Mouse (Mus musculus) limb, embryonic 14.5 days (tissue): ENCODE results near the gene Pim1. TPM values are rescaled to one million over a fixed set of nuclear protein-coding genes. Genes with fewer than 3 reads are reported as not detected.

Experiments used
- ATAC-seq: fragments of 200-750 bp; cut with Nextera tagmentation; 2 replicates; pipeline ENCODE4 v1.8.0; 2017; ENCODE audit warnings: low read depth, moderate number of reproducible peaks, moderate TSS enrichment; ENCODE audit not compliant: low FRiP score
- DNase-seq: peaks from one replicate; pipeline ENCODE4 v3.0.0-alpha.2; 2015; ENCODE audit warnings: low spot score
- H3K27ac ChIP-seq: fragments of 300-500 bp; sonication (generic); replicated peaks from 2 replicates; pipeline ENCODE4 v1.5.1; 2014; ENCODE audit warnings: low read depth, mild to moderate bottlenecking, low read length, moderate library complexity, mixed read lengths
- H3K27me3 ChIP-seq: fragments of 300-500 bp; sonication (generic); 2 replicates; pipeline ENCODE4 v1.6.1; 2014; ENCODE audit warnings: low read length, mixed read lengths; ENCODE audit not compliant: control insufficient read depth, insufficient read depth
- H3K36me3 ChIP-seq: fragments of 300-500 bp; sonication (generic); 2 replicates; pipeline ENCODE4 v1.6.1; 2014; ENCODE audit warnings: mild to moderate bottlenecking, low read length, moderate library complexity, mixed read lengths; ENCODE audit not compliant: control insufficient read depth, insufficient read depth
- H3K4me1 ChIP-seq: fragments of 300-500 bp; sonication (generic); 2 replicates; pipeline ENCODE4 v1.6.1; 2014; ENCODE audit warnings: antibody characterized with exemption, low read length, mixed read lengths; ENCODE audit not compliant: control insufficient read depth, insufficient read depth
- H3K4me2 ChIP-seq: fragments of 300-500 bp; sonication (generic); replicated peaks from 2 replicates; pipeline ENCODE4 v1.6.1; 2014; ENCODE audit warnings: low read depth, mild to moderate bottlenecking, low read length, moderate library complexity; ENCODE audit not compliant: severe bottlenecking
- H3K4me3 ChIP-seq: fragments of 300-500 bp; sonication (generic); replicated peaks from 2 replicates; pipeline ENCODE4 v1.5.1; 2014; ENCODE audit warnings: low read length
- H3K9ac ChIP-seq: fragments of 300-500 bp; sonication (generic); 2 replicates; pipeline ENCODE4 v1.6.1; 2014; ENCODE audit warnings: mild to moderate bottlenecking, low read depth, low read length, moderate library complexity; ENCODE audit not compliant: severe bottlenecking
- H3K9me3 ChIP-seq: fragments of 300-500 bp; sonication (generic); 2 replicates; pipeline ENCODE4 v1.6.1; 2016; ENCODE audit warnings: low read length; ENCODE audit not compliant: control insufficient read depth
- POLR2A ChIP-seq: fragments of 200-500 bp; IDR thresholded peaks from 2 replicates; pipeline ENCODE4 v1.8.0; 2012; ENCODE audit warnings: inconsistent platforms, mild to moderate bottlenecking, moderate library complexity, borderline replicate concordance; ENCODE audit not compliant: insufficient read depth, insufficient read length; ENCODE audit errors: extremely low read depth
- WGBS: fragments of 180-500 bp; shearing (Covaris S2); extraction: QIAGEN DNeasy Blood & Tissue Kit; methylation state at CpG from one replicate; pipeline ENCODE4 v1.1.7; 2014; 5-methylcytosine and 5-hydroxymethylcytosine counted together
- polyA plus RNA-seq, 2 experiments: library from polyadenylated mRNA; depleted of rRNA in 1 of 2; stranded (reverse) in 1 of 2; unstranded in 1 of 2; fragments of >200 nt; fragmentation: Nextera tagmentation in 1 of 2; extraction: Ambion mirVana in 1 of 2; gene quantifications; 2 replicates each; pipeline versions ENCODE4 v1.2.1 to v1.2.3; 2012 to 2014

Gene Pim1
- polyA plus RNA-seq, 2 experiments, result 15.7 to 18.4 TPM

DNA sequence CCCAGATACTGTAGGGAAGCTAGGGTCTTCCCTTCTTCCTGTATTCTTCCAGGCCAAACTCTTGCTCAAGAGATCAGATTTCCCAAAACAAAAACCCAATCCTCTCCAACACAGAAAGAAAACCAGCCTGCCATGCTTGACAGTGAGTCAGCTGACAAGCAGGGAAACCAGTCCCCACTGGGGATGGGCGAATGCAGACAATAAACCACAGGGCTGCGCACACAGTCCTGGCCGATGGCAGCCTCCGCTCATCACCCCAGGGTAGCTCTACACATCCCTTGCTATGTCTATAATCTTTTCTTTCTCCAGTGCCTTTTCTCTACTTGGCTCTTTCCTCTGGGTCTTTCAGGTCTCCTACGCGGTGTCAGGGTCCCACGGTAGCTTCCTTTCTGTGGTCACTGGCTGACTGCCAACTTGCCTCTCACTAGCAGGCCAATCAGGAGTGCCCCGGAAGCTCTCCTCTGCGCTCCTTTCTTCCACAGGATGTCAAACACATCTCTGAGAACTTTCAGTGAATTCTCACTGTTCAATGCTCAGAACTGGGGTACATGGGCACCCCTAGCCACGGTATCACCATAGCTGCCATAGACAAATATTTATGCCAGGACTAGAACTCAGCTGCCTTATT lies 41.3 kb downstream of the Pim1 start:
- Histone ChIP-seq H3K27ac (no peak overlapping the region), H3K27me3 (no peaks in the 10 kb centered on the region), H3K9ac (no peak overlapping the region), H3K36me3 (no peaks in the 10 kb centered on the region), H3K4me3 (no peak overlapping the region), H3K4me2 (no peak overlapping the region), H3K4me1 (no peaks in the 10 kb centered on the region), H3K9me3 (no peaks in the 10 kb centered on the region)
- ATAC-seq (no peak), DNase-seq (no peak)
- WGBS, result 74% methylated on average over 10 of the region's 10 CpGs
- no peak for TF ChIP-seq POLR2A

DNA sequence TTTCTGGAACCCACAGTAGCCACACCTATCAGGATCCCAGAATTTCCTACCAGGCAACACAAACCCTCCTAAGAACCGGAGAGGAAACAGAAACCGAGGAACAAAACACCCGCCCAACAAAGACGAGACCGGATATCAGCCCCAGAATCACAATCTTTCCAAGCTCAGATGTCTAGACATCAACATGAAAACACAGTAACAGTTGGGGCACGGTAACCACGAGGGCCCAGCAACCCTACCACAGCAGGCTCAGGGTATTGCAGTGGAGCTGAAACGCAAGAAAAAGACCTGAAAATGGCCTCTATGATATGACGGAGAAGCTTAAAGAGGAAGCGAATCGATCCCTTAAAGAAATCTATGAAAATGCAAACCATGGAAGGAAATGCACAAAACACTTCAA lies 43.3 kb downstream of the Pim1 start:
- Histone ChIP-seq H3K9me3 (no peaks in the 10 kb centered on the region), H3K27ac (no peak overlapping the region), H3K27me3 (no peaks in the 10 kb centered on the region), H3K4me3 (no peak overlapping the region), H3K4me1 (no peaks in the 10 kb centered on the region), H3K9ac (no peak overlapping the region), H3K36me3 (no peaks in the 10 kb centered on the region), H3K4me2 (no peak overlapping the region)
- 88% methylated on average over 11 of the region's 11 CpGs for WGBS
- ATAC-seq, result no peak
- TF ChIP-seq POLR2A, result no peak
- no peak for DNase-seq

DNA sequence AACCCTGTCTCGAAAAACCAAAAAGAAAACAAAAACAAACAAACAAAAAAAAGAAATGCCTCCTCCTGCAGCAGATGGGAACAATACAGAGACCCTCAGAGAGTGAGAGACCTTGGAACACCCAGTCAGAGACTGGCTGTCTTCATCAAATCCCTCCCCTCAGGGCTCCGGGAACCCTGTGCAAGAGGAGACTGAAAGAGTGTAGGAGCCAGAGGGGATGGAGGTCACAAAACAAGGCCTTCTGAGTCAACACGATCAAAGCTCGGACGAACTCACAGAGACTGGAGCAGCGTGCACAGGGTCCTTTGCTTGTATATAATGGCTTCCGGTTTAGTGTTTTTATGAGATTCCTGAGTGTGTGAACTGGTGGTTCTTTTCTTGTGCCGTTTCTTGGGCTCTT lies 49.9 kb downstream of the Pim1 start:
- 78% methylated on average over 8 of the region's 8 CpGs for WGBS
- Histone ChIP-seq H3K4me3 (no peak overlapping the region), H3K36me3 (no peaks in the 10 kb centered on the region), H3K9ac (no peak overlapping the region), H3K4me1 (no peaks in the 10 kb centered on the region), H3K4me2 (no peak overlapping the region), H3K27me3 (no peaks in the 10 kb centered on the region), H3K27ac (no peak overlapping the region), H3K9me3 (no peaks in the 10 kb centered on the region)
- no peak for TF ChIP-seq POLR2A
- DNase-seq (no peak), ATAC-seq (no peak)

DNA sequence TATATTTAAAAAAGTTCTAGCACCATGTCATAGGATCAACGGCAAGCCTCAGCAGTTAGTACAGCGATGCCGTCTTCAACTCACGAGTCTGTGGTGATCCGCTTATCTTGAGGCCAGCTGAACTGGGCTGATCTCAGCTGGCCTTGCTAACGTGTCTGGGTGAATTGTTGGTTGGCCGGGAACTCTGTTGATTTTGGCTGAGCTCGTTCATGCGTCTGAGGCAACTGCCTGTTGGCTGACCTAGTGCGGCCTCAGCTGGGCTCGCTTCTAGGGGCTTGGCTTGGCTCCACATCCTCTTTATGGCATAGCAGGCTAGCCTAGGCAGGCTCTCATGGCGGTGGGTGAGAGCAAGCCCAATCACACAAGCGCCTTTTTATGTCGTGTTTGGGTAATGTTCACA lies 50.9 kb downstream of the Pim1 start:
- no peak for TF ChIP-seq POLR2A
- Histone ChIP-seq H3K4me2 (no peak overlapping the region), H3K36me3 (no peaks in the 10 kb centered on the region), H3K27me3 (no peaks in the 10 kb centered on the region), H3K9me3 (no peaks in the 10 kb centered on the region), H3K4me1 (no peaks in the 10 kb centered on the region), H3K4me3 (no peak overlapping the region), H3K27ac (no peak overlapping the region), H3K9ac (no peak overlapping the region)
- peak; percentile 65 for DNase-seq
- no peak for ATAC-seq
- 65% methylated on average over 14 of the region's 14 CpGs for WGBS

DNA sequence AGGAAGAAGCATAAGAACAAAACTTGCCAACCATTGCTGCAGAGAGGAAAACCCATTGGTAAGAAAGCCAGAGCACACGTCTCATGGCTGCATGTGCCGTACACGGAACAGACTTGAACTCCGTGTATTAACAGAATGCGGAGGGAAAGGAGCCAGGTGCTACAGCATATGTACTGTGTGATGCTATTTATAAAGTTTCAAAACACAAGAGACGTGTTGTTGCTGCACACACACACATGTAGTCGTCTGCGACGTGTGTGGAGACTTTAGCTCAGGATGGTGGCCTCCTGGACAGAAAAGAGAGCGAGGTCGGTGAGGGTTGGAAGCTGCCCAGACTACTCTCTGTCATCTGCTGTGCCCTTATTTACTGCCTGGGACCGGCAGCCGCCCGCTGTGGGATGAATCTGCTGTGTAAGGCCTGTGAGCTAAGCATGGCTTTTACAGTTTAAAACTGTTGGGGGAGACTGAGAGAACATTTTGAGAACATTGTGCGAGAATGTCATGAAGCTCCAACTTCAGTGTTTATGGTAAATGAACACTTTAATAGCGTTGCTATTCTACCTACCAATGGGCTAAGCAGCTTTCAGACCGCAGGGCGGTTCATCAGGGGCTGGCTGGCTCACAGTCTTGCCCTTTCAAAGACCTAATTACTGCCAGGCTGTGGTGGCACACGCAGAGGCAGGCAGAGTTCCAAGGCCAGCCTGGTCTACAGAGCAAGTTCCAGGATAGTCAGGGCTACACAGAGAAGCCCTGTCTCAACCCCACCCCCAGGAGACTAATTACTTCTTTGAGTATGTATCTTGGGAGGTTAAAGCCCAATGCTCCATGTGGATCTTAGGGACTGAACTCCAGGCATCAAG lies 52.5 kb downstream of the Pim1 start:
- H3K27ac ChIP-seq, result no peak overlapping the region
- no peaks in the 10 kb centered on the region for H3K4me1 ChIP-seq
- whole genome bisulfite sequencing, result 86% methylated on average over 19 of the region's 19 CpGs
- TF ChIP-seq POLR2A, result no peak
- no peak overlapping the region for H3K4me2 ChIP-seq
- H3K4me3 ChIP-seq, result no peak overlapping the region
- H3K9me3 ChIP-seq, result no peaks in the 10 kb centered on the region
- no peaks in the 10 kb centered on the region for H3K36me3 ChIP-seq
- no peak for DNase-seq
- H3K27me3 ChIP-seq, result no peaks in the 10 kb centered on the region
- ATAC-seq, result no peak
- H3K9ac ChIP-seq, result no peak overlapping the region

DNA sequence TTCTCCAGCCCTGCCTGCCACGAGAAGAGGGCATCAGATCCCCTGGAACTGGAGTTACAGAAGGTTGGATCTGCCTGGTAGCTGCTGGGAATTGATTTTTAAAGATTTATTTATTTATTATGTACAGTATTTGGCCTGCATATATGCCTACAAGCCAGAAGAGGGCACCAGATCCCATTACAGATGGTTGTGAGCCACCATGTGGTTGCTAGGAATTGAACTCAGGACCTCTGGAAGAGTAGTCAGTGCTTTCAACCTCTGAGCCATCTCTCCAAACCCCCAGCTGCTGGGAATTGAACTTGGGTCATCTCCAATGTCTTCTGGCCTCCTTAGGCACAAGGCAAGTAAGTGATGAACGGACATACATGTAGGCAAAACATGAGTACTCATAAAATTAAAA lies 53.5 kb downstream of the Pim1 start:
- DNase-seq, result no peak
- TF ChIP-seq POLR2A, result no peak
- Histone ChIP-seq H3K4me2 (no peak overlapping the region), H3K36me3 (no peaks in the 10 kb centered on the region), H3K27ac (no peak overlapping the region), H3K4me3 (no peak overlapping the region), H3K9ac (no peak overlapping the region), H3K9me3 (no peaks in the 10 kb centered on the region), H3K4me1 (no peaks in the 10 kb centered on the region), H3K27me3 (no peaks in the 10 kb centered on the region)
- 72% methylated on average over 2 of the region's 2 CpGs for WGBS
- ATAC-seq, result no peak
